Mouse (Mus musculus) liver, embryonic 14.5 days (tissue): ENCODE measurements at regions not wholly inside any gene's neighbourhood (a gene's known extent, or its start where the extent isn't known, plus 50 kb on each side); places are given as distances from the start of the nearest gene placed in this dataset.

Source experiments
- CTCF ChIP-seq: IDR thresholded peaks from 2 replicates; pipeline ENCODE4 v1.5.1; 2016; ENCODE audit warnings: antibody characterized with exemption, low read depth, control low read depth
- EP300 ChIP-seq: IDR thresholded peaks from 2 replicates; pipeline ENCODE4 v1.6.1; 2016; ENCODE audit warnings: antibody characterized with exemption, low read depth

DNA sequence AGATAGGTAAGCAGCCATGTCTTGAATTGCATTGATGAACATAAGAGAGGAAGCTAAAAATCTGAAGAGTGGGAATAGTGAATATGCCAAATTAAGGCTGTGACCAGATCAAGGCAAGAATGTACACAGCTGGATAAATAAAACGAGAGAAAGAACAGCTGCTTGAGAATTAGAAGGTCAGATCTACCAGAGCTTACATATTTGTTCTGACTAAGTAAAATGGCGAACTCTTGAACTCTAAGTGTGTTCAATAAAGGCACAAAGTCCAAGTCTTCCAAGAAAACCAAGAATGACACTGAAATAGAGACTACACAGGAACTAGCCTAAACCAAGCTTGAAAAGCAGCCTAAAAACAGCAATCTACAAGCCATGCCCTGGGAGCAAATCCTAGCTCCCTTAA is 533.8 kb downstream of the Cypt12 start:
- TF ChIP-seq CTCF (no peak), EP300 (no peak)
